Mouse (Mus musculus) inflammation-experienced regulatory T-cells, adult 6 months (primary cell): ENCODE results near the gene Apobec1. TPM values are rescaled to one million over a fixed set of nuclear protein-coding genes. Genes with fewer than 3 reads are reported as not detected.
"Not testable (repeated sequence)": the region's sequence is repeated elsewhere in the genome, so short reads cannot be mapped to it uniquely, and the experiment has no call there.

Experiments
- ATAC-seq: one replicate; pipeline ENCODE4 v1.8.0; 2017
- polyA plus RNA-seq, 3 experiments: library from polyadenylated mRNA; unstranded; fragments of 100-300 nt; shearing (Covaris generic); gene quantifications; one replicate each; pipeline ENCODE4 v1.2.1; 2017

The Apobec1 gene
- 10 to 100 TPM; 23.8 to 43.8 (median 29.2) TPM for polyA plus RNA-seq

DNA sequence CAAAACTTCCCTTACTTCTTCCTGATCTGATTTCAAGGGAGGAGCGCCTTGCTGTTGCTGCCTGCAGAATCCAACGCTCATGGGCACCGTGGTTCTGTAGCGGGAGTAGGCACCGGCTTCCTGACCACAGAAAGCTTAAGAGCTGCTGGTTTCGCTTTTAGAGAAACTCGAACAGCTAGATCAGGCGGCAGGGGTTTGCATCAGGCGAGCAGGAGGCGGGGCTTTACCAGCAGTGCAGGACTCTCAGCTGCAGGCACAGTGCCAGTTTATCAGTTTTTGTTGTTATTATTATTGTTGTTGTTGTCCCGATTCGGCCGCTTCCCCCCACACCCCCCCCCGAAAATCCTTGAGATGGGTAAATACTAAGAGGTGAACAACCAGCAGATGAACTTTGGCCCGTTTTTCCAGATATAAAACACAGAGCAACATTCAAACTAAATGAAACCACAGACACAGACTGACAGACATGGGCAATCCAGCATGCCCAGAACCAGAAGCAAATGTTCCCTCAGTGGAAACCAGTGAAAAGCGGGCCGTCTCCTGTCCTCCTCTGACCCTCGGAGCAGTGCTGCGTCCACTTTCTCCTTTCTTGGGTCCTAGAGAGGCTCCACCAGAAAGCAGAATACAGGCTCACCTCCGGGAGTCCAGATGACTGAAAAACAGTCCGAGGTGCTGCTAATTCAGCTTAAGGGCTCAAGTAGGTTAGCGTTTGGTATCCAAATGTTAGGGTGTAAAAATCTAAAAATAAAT lies at the start of gene Apobec1:
Gene Apobec1 (minus strand): TSS at position 203 of the 750 bp plus-strand sequence.
- ATAC-seq: peak; percentile 96

GRCm38 (mm10) chr6:122650398-122650980 lies 48.2 kb upstream of the Apobec1 start:
- ATAC-seq: no peak

GRCm38 (mm10) chr6:122649903-122650302 lies 47.7 kb upstream of the Apobec1 start:
- no peak for ATAC-seq

DNA sequence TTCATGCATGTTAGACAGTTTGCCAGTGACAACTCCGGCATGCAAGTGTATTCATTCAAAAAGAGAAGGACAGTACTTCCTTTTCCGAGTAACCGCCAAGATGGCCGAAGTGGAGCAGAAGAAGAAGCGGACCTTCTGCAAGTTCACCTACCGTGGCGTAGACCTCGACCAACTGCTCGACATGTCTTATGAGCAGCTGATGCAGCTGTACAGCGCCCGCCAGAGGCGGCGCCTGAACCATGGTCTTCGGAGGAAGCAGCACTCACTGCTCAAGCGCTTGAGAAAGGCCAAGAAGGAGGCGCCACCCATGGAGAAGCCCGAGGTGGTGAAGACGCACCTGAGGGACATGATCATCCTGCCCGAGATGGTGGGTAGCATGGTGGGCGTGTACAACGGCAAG lies 42.0 kb upstream of the Apobec1 start:
- not testable (repeated sequence) for ATAC-seq

GRCm38 (mm10) chr6:122637566-122637965 lies 35.3 kb upstream of the Apobec1 start:
- not testable (repeated sequence) for ATAC-seq

GRCm38 (mm10) chr6:122636666-122637065 lies 34.4 kb upstream of the Apobec1 start:
- ATAC-seq: no peak

- no peak for ATAC-seq
Measured at GRCm38 (mm10) chr6:122635315-122635714, 33.1 kb upstream of the Apobec1 start.

DNA sequence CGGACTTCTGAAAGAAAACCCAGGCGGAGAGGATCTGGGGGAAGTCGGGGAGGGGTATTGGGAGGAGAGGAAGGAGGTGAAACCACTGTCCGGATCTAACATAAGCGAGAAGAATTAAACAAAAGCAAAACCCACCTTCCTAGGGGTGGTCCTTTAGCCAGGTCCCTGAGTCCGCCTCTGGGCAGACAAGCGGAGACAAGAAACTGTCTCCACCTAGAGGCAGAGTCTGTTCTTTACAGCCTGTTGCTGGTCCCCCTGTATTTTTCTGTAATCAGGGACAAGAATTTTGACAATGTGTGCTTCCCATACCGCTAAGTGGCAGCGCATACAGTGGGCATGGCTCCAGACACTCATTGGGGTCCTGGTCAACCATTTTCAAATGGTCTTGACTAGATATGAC lies 31.2 kb upstream of the Apobec1 start:
- ATAC-seq: no peak

- no peak for ATAC-seq
Measured at GRCm38 (mm10) chr6:122627469-122628108, 25.3 kb upstream of the Apobec1 start.

DNA sequence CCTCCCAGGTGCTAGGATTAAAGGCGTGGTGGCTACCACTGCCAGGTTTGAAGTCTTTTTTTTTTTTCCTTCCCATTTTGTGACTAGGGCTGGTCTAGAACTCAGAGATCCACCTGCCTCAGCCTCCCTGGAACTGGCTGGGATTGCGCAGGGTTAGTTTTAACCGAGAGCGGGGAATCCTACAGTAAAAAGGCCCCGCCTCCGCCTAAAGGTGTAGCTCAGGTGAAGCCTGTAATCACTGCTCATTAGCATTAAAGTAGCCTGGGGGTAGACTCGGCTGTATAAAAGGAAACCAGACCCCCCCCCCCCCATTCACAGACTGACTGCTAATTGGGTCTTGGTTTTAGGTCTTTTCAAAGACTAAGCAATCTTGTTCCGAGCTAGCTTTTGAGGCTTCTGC lies 23.9 kb upstream of the Apobec1 start, which contains the start of gene Dppa3:
Gene Dppa3 (plus strand): TSS at position 301 of the 400 bp plus-strand sequence.
- no peak for ATAC-seq

- no peak for ATAC-seq
Measured at GRCm38 (mm10) chr6:122625156-122625555, 22.9 kb upstream of the Apobec1 start.

DNA sequence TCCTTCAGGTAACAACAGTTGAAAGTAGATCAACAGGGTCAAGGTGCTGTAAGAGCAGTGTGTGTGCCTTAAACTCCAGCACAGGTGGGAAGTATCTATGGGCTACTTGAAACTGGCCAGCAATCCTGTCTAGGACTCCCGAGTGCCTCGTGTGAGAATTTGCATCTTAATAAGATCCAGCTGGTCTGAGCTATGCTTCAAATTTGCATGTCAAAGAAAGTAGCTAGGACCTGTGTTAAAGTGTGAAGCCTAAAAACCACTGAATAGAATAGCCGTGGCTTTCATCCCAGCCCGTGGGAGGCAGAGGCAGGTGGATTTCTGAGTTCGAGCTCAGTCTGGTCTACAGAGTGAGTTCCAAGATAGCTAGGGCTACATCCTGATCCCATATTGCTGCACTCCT lies 22.2 kb upstream of the Apobec1 start:
- ATAC-seq: no peak

GRCm38 (mm10) chr6:122621066-122621465 lies 18.8 kb upstream of the Apobec1 start:
- no peak for ATAC-seq

GRCm38 (mm10) chr6:122616022-122616421 lies 13.8 kb upstream of the Apobec1 start:
- ATAC-seq: no peak

DNA sequence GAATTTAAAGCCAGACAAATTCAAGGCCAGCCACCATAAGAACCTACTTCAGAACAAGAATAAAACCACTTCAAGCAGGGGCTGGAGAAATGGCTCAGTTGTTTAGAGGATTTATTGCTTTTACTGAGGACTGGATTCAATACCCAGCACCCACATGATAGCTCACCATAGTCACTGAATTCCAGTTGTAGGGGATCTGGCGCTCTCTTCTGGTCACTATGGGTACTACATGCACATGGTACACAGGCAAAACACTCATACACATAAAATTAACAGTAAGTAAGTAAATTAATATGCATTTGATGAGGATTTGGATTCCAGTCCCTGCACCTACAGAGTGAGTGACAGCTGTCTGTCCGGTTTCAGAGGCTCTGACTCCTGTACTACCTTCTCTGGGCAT lies 11.8 kb upstream of the Apobec1 start:
- no peak for ATAC-seq

GRCm38 (mm10) chr6:122612426-122612825 lies 10.2 kb upstream of the Apobec1 start:
- no peak for ATAC-seq

DNA sequence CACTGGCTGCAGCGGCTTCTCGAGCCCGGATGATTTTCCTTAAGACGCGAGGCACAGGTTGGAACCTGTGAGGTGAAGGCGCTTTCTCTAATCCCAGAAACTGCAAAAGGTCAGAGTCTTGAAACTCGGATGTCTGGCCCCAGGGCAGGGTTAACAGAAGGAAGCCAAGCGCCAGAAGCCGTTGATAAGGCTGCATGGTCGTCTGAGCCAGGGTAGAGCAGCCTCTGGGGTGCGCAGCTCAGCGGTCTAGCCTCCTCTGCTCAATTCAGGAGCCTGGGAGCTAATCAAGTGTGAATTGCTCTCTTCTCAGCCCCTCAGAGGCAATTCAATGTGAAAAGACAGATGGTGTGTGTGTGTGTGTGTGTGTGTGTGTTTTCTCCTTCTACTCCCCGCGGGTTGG lies 7.5 kb upstream of the Apobec1 start, which contains the start of gene Gdf3:
Gene Gdf3 (minus strand): TSS at position 317 of the 400 bp plus-strand sequence.
- ATAC-seq: no peak

DNA sequence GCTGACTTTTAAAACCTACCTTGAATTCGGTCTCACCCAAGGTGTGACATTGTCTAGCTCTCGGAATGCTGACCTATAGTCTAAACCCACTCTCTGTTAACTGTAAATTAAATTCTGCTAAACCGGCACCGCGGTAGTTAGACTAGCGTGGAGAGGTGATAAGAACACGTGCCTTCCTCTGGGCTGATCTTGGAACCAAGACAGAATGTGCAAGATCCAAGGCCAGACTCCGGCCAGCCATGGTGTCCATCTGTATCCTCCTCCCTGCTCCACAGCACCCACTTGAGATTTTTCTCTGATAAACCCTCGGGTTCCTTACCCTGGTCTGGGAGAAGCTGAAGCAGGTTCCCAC lies 7.1 kb upstream of the Apobec1 start:
- ATAC-seq: no peak

GRCm38 (mm10) chr6:122608434-122609376 lies 6.5 kb upstream of the Apobec1 start:
- ATAC-seq: no peak

DNA sequence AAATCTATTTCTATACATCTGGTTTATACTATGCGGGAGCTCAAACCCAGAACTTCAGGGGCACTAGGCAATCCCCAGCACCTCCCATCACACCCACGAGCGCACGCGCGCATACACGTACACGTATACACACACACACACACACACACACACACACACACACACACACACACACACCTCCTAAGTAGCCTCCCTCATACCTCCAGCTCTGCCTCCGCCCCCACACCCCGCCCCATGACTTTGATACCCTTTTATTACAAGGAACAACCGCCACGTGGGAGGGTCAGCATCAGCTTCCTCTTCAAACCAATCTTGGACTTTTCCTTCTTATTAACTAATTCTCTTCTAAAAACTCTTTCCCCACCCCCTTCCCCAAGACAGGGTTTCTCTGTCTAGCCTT lies 5.5 kb upstream of the Apobec1 start:
- ATAC-seq: no peak

- ATAC-seq: no peak
Measured at GRCm38 (mm10) chr6:122606661-122607060, 4.4 kb upstream of the Apobec1 start.

DNA sequence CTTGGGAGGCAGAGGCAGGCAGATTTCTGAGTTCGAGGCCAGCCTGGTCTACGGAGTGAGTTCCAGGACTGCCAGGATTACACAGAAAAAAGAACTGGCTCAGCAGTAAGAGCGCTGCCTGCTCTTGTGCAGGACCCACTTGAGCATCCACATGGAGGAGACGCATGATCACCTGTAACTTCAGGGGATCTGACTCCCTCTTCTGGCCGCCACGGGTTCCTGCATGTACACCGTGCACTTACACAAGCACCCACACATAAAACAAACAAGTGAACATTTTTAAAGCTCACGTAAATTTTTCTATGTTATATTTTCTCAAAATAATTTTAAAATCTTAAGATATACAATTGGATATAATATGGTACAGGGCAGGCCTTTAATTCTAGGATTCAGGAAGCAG lies 3.2 kb upstream of the Apobec1 start:
- no peak for ATAC-seq

DNA sequence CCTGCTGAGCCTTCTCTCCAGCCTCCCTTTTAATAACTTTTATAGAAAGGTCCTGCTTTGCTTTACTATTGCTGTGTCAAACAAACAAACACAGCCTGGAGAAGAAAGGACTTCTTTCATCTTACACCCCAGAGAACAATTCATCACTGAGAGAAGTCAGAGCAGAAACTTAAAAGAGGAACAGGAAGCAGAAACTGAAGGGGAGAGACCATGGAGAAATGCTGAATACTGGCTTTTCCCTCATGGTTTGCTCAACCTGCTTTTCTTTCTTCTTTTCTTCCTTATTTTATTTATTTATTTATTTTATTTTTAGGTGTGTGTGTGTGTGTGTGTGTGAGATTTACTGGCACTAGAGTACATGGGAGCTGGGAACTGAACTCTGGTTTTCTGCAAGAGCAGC lies 2.0 kb upstream of the Apobec1 start:
- ATAC-seq: no peak
